Mouse (Mus musculus) embryonic facial prominence, embryonic 13.5 days (tissue): ENCODE measurements around the gene Pigq. TPM values are rescaled to one million over a fixed set of nuclear protein-coding genes. Genes with fewer than 3 reads are reported as not detected.

Experiments
- ATAC-seq: fragments of 200-750 bp; cut with Nextera tagmentation; 2 replicates; pipeline ENCODE4 v1.8.0; 2017; ENCODE audit warnings: low read depth; ENCODE audit not compliant: insufficient number of reproducible peaks, insufficient read depth, low FRiP score, low TSS enrichment
- H3K27ac ChIP-seq: fragments of 300-500 bp; sonication (generic); 2 replicates; pipeline ENCODE4 v1.5.1; 2015; ENCODE audit warnings: moderate library complexity, mild to moderate bottlenecking, inconsistent platforms
- H3K27me3 ChIP-seq: fragments of 300-500 bp; sonication (generic); 2 replicates; pipeline ENCODE4 v1.6.1; 2015; ENCODE audit warnings: mild to moderate bottlenecking, inconsistent platforms
- H3K36me3 ChIP-seq: fragments of 300-500 bp; sonication (generic); 2 replicates; pipeline ENCODE4 v1.6.1; 2015; ENCODE audit warnings: mild to moderate bottlenecking, inconsistent platforms
- H3K4me1 ChIP-seq: fragments of 300-500 bp; sonication (generic); 2 replicates; pipeline ENCODE4 v1.6.1; 2015; ENCODE audit warnings: inconsistent platforms
- H3K4me2 ChIP-seq: fragments of 300-500 bp; sonication (generic); 2 replicates; pipeline ENCODE4 v1.6.1; 2015; ENCODE audit warnings: moderate library complexity, mild to moderate bottlenecking, inconsistent platforms
- H3K4me3 ChIP-seq: fragments of 300-500 bp; sonication (generic); 2 replicates; pipeline ENCODE4 v1.5.1; 2015; ENCODE audit warnings: mild to moderate bottlenecking, inconsistent platforms
- H3K9ac ChIP-seq: fragments of 300-500 bp; sonication (generic); 2 replicates; pipeline ENCODE4 v1.6.1; 2015; ENCODE audit warnings: mild to moderate bottlenecking, inconsistent platforms
- H3K9me3 ChIP-seq: fragments of 300-500 bp; sonication (generic); 2 replicates; pipeline ENCODE4 v1.6.1; 2016; ENCODE audit warnings: inconsistent platforms
- WGBS: fragments of 180-500 bp; shearing (Covaris S2); methylation state at CpG from one replicate; pipeline ENCODE4 v1.1.7; 2015; ENCODE audit warnings: mixed read lengths; 5-methylcytosine and 5-hydroxymethylcytosine counted together
- polyA plus RNA-seq: library from polyadenylated mRNA; unstranded; fragments of >200 nt; fragmentation: Nextera tagmentation; extraction: Ambion mirVana; gene quantifications from 2 replicates; pipeline ENCODE4 v1.2.1, GENCODE M21; 2015

The Pigq gene
- polyA plus RNA-seq, 1 experiment from 2014 or later, result 53.8 TPM

GRCm38 (mm10) chr17:25970954-25971707 lies 26.4 kb upstream of the Pigq start:
- WGBS, result 85% methylated on average over 4 of the region's 4 CpGs
- Histone ChIP-seq H3K4me3 (no peak overlapping the region), H3K27ac (no peak overlapping the region), H3K9me3 (no peaks in the 10 kb centered on the region), H3K9ac (no peak overlapping the region), H3K36me3 (peaks cover 18% of the 10 kb centered on the region), H3K4me2 (no peak overlapping the region), H3K27me3 (no peaks in the 10 kb centered on the region), H3K4me1 (peaks cover 20% of the 10 kb centered on the region)
- no peak for ATAC-seq

- no peak overlapping the region for H3K4me2 ChIP-seq
- no peak overlapping the region for H3K9ac ChIP-seq
- ATAC-seq, result no peak
- H3K27me3 ChIP-seq, result no peaks in the 10 kb centered on the region
- peaks cover 20% of the 10 kb centered on the region for H3K36me3 ChIP-seq
- H3K4me3 ChIP-seq, result no peak overlapping the region
- 93% methylated on average over 9 of the region's 9 CpGs for WGBS
- H3K9me3 ChIP-seq, result no peaks in the 10 kb centered on the region
- peaks cover 20% of the 10 kb centered on the region for H3K4me1 ChIP-seq
- H3K27ac ChIP-seq, result no peak overlapping the region
These were observed 25.7 kb upstream of the Pigq start for GRCm38 (mm10) chr17:25970448-25970847.

GRCm38 (mm10) chr17:25968176-25968575 lies 23.4 kb upstream of the Pigq start:
- H3K9me3 ChIP-seq, result no peaks in the 10 kb centered on the region
- ATAC-seq, result no peak
- H3K4me3 ChIP-seq, result no peak overlapping the region
- 81% methylated on average over 1 of the region's 1 CpGs for WGBS
- H3K27ac ChIP-seq, result no peak overlapping the region
- no peak overlapping the region for H3K9ac ChIP-seq
- no peaks in the 10 kb centered on the region for H3K27me3 ChIP-seq
- peaks cover 42% of the 10 kb centered on the region for H3K36me3 ChIP-seq
- peaks cover 6% of the 10 kb centered on the region; the same call in 1 of the 2 replicates for H3K4me1 ChIP-seq
- no peak overlapping the region for H3K4me2 ChIP-seq

GRCm38 (mm10) chr17:25967652-25968051 lies 22.9 kb upstream of the Pigq start:
- no peak overlapping the region for H3K4me2 ChIP-seq
- 72% methylated on average over 3 of the region's 3 CpGs for WGBS
- no peak for ATAC-seq
- H3K4me1 ChIP-seq, result peaks cover under 1% of the 10 kb centered on the region; the same call in 1 of the 2 replicates
- H3K27ac ChIP-seq, result no peak overlapping the region
- no peak overlapping the region for H3K9ac ChIP-seq
- no peak overlapping the region for H3K4me3 ChIP-seq
- no peaks in the 10 kb centered on the region for H3K9me3 ChIP-seq
- H3K27me3 ChIP-seq, result no peaks in the 10 kb centered on the region
- H3K36me3 ChIP-seq, result peaks cover 43% of the 10 kb centered on the region

GRCm38 (mm10) chr17:25964271-25964670 lies 19.5 kb upstream of the Pigq start:
- Histone ChIP-seq H3K4me1 (no peaks in the 10 kb centered on the region), H3K27ac (no peak overlapping the region), H3K9me3 (no peaks in the 10 kb centered on the region), H3K36me3 (peaks cover 70% of the 10 kb centered on the region), H3K4me2 (no peak overlapping the region), H3K27me3 (no peaks in the 10 kb centered on the region), H3K4me3 (no peak overlapping the region), H3K9ac (no peak overlapping the region)
- no peak for ATAC-seq
- WGBS, result 90% methylated on average over 7 of the region's 7 CpGs

DNA sequence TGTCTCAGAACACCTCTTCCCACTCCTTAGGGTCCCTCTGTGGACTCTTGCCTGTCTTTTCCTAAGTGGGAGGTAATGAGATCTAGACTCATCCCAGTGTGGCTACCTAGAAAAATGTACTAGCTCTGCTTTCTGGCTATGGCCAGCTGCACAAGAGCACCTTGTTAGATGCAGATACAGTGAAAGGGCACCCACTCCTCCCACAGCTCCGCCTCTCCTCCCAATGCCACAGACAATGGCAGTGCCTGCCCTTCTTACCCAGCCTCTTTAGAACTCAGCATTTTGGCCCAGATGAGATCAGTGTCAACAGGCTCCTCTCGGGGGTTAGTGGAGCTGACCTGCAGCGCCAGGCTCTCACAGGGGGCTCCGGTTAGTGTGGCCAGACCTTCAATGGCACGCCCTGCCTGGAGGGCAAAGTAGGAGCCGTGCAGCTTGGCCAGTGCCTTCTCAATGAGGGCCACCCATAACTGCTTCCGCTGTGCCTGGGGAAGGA lies 17.7 kb upstream of the Pigq start:
- H3K9ac ChIP-seq, result no peak overlapping the region
- no peak overlapping the region for H3K4me3 ChIP-seq
- no peak overlapping the region for H3K4me2 ChIP-seq
- H3K4me1 ChIP-seq, result no peaks in the 10 kb centered on the region
- H3K27ac ChIP-seq, result no peak overlapping the region
- no peaks in the 10 kb centered on the region for H3K9me3 ChIP-seq
- H3K27me3 ChIP-seq, result no peaks in the 10 kb centered on the region
- peaks cover 87% of the 10 kb centered on the region for H3K36me3 ChIP-seq
- 88% methylated on average over 7 of the region's 7 CpGs for WGBS
- no peak for ATAC-seq

DNA sequence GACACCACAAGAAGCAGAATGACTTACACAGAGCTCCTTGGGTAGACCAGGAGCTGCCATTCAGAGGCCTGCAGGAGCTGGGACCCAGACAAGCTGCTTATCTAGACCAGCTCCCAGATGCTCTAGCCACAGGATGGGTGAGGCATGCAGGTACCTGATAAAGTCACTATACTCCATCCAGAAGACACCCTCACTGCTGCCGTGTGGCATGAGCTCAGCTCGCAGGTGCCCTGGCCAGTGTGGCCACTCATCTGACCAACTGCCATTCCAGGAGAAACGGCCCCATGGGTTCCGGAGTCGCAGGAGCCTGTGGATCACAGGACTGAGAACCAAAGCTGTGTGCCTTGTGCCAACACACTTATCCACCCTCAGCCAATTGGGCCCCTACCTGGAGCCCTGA lies 16.8 kb upstream of the Pigq start:
- no peak overlapping the region for H3K4me2 ChIP-seq
- no peak for ATAC-seq
- no peak overlapping the region for H3K27ac ChIP-seq
- 0 out of 2 replicates have a peak, but pooled peaks cover 4% of the 10 kb centered on the region for H3K4me1 ChIP-seq
- WGBS, result 94% methylated on average over 5 of the region's 5 CpGs
- no peaks in the 10 kb centered on the region for H3K27me3 ChIP-seq
- H3K36me3 ChIP-seq, result peaks cover 87% of the 10 kb centered on the region
- no peak overlapping the region for H3K9ac ChIP-seq
- H3K4me3 ChIP-seq, result no peak overlapping the region
- no peaks in the 10 kb centered on the region for H3K9me3 ChIP-seq

DNA sequence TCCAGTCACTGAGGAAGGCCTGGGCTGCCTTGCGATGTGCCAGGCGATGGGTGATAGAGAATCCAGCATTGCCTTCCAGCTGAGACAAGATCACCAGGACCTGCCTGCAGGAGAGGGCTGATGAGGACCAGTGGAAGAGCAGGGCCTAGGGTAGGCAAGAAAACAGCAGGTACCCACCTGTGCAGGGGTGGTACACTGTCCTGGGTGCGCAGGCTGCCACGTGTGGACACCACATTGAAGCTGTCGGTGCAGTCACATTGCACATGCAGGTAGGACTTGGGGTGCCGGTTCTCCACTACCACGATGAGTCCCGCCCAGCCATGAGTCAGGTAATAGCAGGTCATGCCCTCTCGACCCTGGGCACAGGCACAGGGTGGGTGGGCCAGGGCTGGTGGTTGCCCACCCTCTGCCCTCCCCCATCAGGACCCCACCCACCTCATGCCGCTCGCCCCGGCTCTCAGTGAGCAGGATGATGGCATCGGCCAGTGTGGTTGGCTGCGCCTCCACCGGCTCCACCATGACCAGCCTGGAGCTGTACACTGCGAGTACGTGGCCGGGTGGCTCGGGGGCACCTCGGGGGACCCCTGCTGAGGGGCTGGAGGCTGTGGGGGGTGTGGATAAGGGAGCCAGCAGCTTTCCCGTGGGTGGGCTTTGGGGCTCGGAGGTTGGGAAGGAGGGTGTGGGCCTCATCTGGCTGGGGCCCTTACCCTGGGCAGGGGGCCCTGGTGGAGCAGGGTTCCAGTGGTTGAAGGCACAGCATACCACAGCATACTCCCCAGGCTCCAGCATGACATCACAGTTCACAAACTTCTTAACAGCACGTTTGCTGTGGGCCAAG lies 15.1 kb upstream of the Pigq start:
- Histone ChIP-seq H3K36me3 (peaks cover 76% of the 10 kb centered on the region), H3K4me3 (no peak overlapping the region), H3K4me2 (no peak overlapping the region), H3K27me3 (no peaks in the 10 kb centered on the region), H3K27ac (no peak overlapping the region), H3K4me1 (peaks cover 9% of the 10 kb centered on the region), H3K9ac (no peak overlapping the region), H3K9me3 (no peaks in the 10 kb centered on the region)
- WGBS, result 90% methylated on average over 23 of the region's 23 CpGs
- no peak for ATAC-seq

- Histone ChIP-seq H3K4me2 (no peak overlapping the region), H3K9me3 (no peaks in the 10 kb centered on the region), H3K4me1 (peaks cover 9% of the 10 kb centered on the region), H3K27me3 (peaks cover 3% of the 10 kb centered on the region), H3K4me3 (no peak overlapping the region), H3K27ac (no peak overlapping the region), H3K9ac (no peak overlapping the region), H3K36me3 (peaks cover 67% of the 10 kb centered on the region)
- ATAC-seq, result no peak
- WGBS, result 95% methylated on average over 11 of the region's 11 CpGs
These were observed 14.2 kb upstream of the Pigq start for GRCm38 (mm10) chr17:25958771-25959494.

DNA sequence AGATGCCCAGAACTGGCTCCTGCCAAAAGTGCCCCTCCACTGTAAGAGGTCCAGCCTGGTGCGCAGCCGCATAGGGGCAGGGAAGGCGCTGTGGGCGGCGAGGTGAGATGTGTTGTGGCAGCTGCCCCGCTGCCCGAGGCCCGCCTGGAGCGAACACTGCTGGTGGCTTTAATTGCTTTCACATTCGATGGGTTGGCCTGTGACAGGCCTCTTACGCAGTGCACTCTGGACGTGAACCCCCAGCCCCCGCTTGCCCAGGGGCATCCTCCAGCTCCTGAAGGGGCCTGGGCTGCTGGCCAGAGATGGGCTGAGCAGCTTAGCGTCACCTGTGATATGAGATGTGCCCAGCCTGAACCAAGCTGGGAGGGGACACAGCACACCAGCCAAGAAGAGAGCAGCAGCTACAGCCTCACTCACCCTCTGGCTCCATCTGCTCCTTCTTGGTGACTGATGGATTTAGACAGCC lies 12.9 kb upstream of the Pigq start:
- Histone ChIP-seq H3K4me2 (no peak overlapping the region), H3K4me3 (no peak overlapping the region), H3K9ac (no peak overlapping the region), H3K27ac (no peak overlapping the region), H3K4me1 (peaks cover 9% of the 10 kb centered on the region), H3K27me3 (peaks cover 16% of the 10 kb centered on the region), H3K36me3 (peaks cover 54% of the 10 kb centered on the region), H3K9me3 (no peaks in the 10 kb centered on the region)
- no peak for ATAC-seq
- 63% methylated on average over 14 of the region's 14 CpGs for WGBS

DNA sequence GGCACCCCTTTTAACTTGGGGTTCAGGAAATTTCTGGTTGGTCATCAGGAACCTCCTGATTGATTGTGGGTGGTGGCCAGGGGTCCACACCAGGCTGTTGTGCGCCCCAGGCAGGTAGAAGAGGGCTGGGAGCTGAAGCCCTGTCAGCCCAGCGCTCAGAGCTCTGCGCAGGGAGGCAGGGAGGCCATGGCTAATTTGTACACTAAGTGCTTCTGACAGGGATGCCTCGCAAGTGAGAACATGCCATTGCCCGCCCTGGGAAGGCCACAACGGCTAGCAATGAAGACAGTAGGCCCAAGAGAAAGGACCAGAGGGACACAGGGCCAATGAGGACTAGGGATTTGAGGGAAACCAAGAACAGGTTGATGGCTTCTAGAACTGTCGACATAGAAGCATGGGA lies 11.9 kb upstream of the Pigq start:
- 68% methylated on average over 7 of the region's 7 CpGs for WGBS
- peak overlapping the region; percentile 21; the same call in 1 of the 2 replicates for H3K9ac ChIP-seq
- H3K27me3 ChIP-seq, result peaks cover 26% of the 10 kb centered on the region
- no peak overlapping the region for H3K27ac ChIP-seq
- H3K9me3 ChIP-seq, result no peaks in the 10 kb centered on the region
- H3K36me3 ChIP-seq, result peaks cover 44% of the 10 kb centered on the region
- H3K4me1 ChIP-seq, result peaks cover 18% of the 10 kb centered on the region
- H3K4me3 ChIP-seq, result no peak overlapping the region
- ATAC-seq, result no peak
- H3K4me2 ChIP-seq, result no peak overlapping the region
